Mouse (Mus musculus): ENCODE data around the gene Slc12a6.

Gene Slc12a6

DNA sequence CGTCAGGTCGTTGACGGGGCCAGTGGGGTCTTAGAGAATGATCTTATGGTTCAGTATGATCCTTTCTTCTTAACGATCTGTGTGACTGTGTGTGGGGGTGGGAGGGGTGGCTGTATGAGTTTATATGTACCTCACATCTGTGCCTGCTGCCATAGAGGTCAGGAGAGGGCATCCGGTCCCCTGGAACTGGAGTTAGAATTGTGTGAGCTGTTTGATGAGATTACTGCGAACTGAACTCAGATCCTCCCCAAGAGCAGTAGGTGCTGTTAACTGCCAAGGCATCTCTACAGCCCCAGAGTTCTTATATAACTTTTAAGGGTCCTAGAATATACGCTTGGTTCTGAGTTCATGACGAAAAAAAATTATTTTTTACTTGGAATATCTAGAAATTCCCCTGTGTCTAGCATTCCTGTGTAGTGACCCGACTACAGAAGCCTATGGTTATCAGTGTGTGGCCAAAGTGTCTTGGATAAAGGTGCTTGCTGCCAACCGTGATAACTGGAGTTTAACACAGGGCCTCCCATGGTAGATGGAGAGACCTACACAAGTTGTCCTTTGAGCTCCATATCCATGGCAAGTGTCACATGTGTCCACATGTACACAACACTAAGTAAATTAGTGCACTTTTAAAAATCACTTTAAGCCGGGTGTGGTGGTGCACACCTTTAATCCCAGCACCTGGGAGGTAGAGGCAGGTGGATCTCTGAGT is 62.6 kb downstream of the Slc12a6 start:
- DNase-seq (ENCODE audit: low spot score) = no peak

DNA sequence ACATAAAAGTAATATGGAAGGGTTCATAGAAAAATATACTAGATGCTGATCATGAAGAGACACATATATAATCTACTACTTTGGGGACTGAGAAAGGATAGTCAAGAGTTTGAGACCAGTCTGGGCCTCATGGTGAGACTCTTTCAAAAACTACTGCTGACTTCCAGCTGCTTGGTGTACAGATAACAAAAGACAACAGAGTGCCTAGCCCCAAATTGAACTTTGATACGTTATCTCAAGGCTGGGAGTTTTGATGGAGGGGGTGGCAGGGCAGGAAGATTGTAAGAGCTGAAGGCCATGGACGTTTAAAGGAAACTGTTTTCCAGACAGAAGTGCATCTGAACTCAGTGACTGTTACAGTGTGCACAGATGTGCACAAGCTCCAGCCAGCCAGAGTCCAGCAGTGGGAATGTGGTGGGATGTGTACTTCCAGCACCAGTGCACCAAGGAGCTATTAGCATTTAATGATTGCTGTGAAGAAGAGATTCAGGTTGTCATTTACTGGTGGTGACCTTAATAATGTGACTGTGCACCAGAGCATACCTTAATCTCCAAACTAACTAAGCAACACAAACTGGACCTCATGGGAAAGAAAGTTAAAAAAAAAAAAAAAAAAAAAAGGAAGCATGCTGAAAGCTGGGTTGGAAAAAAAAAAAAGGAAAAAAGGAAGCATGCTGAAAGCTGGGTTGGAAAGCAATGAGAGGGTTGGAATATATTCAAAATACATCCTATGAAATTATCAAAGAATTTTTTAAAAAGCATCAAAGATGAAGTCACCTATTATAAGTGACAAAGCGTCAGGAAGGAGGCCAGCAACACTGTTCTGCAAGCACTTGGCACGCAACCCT is 66.7 kb downstream of the Slc12a6 start:
- DNase-seq (ENCODE audit: low spot score) = peak; percentile 9

DNA sequence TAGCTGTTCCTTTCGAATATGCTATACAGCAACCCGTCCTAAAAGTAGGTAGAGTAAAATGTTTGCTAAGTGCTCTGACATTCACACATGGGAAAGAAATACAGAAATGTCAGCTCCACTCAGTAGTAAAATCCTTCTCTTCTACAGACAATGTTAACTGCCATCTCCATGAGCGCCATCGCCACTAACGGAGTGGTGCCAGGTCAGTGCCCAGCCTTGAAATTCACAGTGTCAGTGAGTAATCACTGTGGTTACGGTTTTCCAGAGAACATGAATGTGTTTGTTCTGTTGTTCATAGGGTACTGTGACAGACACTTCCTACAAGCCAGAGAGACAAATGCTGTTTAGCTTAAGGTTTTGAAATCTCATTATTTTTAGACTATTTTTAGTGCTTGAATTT is 71.6 kb downstream of the Slc12a6 start:
- no peak for DNase-seq (ENCODE audit: low spot score)

DNA sequence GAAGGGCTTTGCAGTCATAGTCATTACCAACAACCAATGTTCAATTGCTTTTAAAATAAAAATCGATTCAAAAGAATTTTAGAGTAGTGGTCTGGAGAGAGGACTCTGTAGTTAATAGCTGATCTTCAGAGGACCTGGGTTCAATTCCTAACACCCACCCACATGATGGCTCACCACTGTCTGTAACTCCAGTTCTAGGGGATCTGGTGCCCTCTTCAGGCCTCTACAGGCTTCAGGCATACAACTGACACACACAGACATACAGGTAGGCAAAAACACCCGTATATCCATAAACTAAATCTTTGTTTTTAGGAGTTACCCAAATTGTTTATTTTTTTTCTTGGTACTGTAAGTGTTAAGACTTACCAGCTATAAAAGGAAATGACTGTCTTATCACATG is 74.1 kb downstream of the Slc12a6 start:
- DNase-seq (ENCODE audit: low spot score) = no peak

DNA sequence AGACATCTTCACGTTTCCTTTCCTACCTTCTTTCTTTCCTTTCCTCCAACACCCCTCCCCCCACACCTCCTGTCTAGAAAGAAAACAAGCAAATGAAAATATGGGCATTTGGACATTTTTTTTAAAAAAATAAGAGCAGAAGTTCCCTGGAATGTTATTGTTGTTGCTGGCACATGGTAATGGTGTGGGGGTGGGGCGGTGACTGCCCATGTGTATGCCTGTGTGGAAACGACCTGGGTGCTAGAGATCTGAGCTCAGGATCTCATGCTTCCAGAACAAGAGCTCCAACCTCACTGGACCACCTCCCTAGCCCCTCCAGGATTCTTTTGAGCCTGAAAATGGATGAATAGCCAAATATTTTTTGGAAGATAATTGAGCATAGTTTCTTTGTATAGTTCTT is 75.5 kb downstream of the Slc12a6 start:
- no peak for DNase-seq (ENCODE audit: low spot score)

DNA sequence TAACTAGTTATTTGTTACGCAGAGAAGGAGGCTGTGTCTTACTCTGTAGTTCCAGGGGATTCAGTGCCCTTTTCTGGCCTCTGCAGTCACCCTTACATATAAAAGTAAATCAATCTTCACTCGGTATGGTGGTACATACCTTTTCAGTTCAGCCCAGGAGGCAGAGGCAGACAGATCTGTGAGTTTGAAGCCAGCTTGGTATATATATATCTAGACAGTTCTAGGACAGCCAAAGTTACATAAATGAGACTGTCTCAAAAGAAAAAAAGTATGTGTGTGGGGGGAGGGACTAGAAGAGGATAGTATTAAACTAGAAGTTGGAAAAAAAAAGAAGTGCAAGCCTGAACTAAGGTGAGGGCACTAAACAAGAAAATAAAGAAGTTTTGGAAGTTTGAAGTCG is 82.6 kb downstream of the Slc12a6 start:
- DNase-seq (ENCODE audit: low spot score) = no peak

DNA sequence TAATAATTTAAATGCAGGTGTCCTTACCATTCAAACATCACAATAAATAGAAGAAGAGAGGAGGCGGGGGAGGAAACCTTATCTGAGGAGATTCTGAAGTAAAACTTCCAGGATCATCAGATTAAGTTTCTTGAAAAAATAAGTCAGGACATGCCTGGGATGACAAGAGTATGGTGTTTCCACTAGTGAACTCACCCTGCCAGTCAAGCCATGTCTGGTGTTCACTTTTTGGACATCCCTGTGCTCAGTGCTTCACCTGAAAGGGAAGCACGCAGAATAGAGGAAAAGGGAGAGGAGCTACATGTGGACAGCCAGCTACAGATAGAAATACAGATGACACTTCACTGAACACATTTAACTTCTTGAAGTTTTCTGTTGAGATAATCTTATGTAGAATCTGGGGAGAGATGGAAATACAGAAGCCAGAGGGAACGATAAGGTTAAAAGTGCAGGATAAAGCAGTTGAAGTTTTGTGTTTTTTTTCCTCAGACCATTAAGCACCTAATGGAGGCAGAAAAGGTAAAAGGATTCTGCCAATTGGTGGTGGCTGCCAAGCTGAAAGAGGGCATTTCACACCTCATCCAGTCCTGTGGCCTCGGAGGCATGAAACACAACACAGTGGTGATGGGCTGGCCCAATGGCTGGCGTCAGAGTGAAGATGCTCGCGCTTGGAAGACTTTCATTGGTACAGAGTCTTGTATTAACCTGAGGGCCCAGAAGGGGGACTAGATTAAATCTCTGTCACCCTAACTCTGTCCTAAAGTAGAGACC is 88.2 kb downstream of the Slc12a6 start:
- no peak for DNase-seq (ENCODE audit: low spot score)

DNA sequence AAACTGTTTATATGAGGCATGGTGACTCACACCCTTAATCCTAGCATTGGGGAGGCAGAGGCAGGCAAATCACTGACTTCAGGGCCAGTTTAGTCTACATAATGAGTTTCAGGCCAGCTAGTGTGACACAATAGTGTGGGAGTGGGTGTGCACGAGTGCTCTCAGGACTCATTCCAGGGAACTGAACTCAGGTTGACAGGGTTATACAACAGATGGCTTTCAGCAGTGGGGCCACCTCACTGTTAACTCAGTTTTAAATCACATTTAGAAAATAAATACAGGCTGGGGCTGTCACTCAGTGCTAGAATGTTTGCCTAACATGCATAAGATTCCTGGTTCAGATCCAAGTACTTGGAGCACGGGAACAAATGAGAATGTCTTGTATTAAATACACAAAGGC is 94.0 kb downstream of the Slc12a6 start:
- DNase-seq (ENCODE audit: low spot score) = no peak

DNA sequence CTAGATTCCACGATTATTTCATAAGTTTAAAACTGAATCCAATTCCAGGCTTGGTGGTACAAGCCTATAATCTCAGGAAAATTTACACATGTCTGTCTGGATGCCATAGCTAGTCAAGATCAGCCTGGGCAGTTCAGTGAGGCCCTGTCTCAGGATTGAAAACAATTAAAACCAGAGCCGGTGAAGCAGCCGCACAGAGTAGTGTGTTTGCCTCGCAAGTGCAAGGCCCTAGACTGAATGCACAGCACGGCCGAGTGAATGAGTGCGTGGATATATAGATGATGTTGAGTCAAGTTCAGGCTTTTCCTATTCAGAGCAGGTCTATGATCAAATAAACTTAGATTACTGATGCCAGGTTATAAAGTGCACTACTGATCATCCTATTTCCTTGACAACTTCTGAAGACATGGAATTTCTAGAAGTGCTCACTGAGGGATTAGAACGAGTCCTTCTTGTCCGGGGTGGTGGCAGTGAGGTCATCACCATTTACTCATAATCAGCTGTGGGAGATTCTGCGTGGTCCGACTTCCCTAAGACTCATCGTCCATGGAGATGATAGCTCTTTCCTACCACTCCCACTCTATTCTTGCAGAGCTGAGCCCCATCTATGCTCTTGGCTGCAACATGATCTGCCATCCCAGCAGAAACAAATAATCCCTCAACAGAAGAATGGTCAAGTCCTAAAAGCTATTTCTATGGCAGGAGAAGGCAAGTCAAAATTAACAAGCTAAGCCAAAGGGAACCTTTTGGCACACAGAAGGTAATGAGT is 94.6 kb downstream of the Slc12a6 start:
- DNase-seq (ENCODE audit: low spot score) = no peak

DNA sequence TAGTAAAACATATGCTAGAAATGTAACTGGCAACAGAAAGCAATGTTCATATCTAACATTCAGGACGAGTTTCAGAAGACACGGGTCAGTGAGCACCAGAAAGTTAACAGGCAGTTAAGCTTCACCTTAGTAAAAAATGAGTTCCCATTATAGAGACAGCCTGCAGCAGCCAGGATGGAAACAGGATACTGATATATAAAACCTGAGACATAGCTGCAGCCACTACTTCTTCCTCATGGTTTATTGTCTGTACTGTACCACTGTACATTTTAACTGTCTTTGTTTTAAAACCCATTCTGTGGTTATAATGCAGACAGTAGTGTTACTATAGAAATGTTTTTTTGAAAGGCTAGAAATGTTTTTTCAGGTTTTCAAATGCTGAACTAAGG is 95.2 kb downstream of the Slc12a6 start:
- no peak for DNase-seq (ENCODE audit: low spot score)

DNA sequence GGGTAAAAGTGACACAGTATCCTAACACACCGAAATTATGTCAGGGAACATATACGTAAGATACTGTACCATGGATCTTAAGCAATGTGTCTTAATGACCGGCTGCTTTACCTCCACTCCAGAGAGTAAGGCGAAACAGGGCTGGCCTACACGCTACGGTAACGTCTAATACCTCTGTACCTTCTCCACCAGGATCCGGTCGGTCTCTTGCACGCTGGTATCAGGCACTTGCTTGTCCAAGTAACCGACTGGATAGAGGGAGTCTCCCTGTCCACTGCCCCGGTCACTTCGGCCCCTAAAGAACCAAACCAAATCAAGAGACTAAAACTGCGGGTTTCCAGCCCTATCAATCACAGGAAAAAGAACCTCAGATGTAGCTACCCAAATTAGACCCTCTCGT is 101.6 kb downstream of the Slc12a6 start:
- no peak for DNase-seq (ENCODE audit: low spot score)

DNA sequence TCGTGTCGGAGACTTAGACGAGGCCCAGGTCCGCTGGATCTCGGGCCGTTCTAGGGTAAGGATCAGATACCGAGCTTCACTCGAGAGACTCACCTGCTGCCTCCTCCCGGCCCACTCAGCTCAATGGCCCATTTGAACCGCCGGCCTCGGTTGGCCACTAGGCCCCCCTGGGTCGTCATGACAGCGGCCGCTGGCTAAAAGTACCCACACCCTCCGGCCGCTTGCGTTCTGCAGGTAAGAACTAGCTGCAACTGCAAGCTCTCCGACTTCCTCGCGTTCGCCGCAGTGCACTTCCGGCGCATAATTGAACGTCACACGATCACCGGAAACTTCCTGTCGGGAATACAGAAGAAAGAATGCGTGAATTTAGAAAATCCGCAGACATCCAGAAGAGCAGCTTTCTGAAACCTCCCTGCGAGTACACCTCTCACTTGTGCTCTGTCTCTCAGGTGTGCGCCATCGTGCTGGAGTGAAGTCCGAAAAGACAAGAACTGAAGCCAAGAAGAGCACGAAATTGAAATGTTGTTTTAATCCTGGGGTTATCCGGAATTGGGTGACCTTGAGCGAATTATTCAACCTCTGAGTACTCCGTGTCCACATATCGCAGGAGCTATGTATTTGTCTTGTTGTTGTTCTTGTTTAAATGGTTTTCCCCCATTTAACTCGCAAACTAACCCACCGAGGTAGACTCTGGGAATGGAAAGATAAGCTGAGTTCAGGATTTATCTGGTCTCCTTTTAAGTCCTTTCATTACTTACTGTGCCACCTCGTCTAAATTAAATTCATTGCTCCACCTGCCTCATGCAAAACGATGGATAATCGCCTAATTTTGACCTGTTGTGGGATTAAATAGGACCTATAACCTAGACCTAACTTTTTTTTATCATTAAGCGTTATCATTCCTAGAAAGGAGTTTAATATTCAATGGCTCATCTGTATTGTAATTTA is 102.4 kb downstream of the Slc12a6 start, which contains the start of gene Emc4:
Emc4 (minus strand) TSS at position 302 of the 948 bp plus-strand sequence.
- peak; percentile 86 for DNase-seq (ENCODE audit: low spot score)

DNA sequence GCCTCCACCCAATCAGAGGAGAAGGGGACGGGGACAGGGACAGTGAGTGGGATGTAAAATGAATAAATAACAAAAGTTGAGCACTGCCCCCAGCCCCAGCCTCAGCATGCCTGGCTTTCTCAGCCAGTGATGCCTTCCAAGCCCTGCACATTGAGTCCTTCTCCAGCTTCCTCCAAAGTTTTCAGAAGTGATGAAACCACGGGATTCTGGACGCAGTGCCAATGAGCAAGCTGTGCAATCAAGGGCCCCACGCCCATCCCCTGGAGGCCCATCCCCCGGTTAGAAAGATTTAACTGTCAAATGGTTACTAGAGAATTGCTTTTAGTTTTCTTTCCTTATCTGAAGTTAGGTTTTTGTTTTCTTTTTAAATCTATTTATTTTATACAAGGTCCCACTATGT is 104.3 kb downstream of the Slc12a6 start:
- peak; percentile 24 for DNase-seq (ENCODE audit: low spot score)

DNA sequence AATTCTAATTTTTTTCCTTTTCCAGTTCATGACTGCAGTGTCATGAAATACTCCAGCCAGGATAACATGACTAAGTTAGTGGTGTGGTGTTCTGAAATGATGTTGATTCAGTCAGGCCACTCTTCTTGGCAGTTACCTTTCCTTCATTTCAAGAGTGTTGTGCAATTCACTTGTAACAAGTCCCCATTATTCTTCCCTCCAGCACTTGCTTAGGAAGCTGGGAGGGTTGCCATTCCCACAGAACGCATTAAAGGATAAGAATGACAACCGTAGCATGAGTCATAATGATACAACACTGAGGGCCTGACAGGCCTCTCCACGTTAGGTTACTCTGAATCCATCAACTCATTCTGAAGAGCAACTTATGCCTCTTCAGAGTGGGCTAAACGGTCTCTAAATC is 107.5 kb downstream of the Slc12a6 start:
- no peak for DNase-seq (ENCODE audit: low spot score)

DNA sequence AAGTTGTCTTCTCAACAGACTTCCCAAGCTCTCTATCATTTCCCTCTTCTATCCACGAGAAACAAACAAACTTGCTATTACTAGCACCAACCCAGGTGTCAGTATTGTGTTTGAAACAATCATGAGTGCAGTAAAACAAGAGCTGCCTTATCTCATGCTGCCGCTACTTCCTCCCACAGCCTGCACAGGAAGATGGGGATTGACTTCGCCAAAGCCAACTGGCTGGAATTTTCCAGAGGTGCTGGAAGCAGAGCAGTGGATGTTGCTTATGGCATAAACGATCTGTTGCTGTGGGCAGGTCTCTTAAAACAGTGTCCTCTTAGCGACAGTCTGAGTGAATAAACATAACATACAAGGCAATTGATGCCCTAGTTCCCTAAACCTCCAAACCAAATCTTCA is 109.0 kb downstream of the Slc12a6 start:
- DNase-seq (ENCODE audit: low spot score) = no peak

DNA sequence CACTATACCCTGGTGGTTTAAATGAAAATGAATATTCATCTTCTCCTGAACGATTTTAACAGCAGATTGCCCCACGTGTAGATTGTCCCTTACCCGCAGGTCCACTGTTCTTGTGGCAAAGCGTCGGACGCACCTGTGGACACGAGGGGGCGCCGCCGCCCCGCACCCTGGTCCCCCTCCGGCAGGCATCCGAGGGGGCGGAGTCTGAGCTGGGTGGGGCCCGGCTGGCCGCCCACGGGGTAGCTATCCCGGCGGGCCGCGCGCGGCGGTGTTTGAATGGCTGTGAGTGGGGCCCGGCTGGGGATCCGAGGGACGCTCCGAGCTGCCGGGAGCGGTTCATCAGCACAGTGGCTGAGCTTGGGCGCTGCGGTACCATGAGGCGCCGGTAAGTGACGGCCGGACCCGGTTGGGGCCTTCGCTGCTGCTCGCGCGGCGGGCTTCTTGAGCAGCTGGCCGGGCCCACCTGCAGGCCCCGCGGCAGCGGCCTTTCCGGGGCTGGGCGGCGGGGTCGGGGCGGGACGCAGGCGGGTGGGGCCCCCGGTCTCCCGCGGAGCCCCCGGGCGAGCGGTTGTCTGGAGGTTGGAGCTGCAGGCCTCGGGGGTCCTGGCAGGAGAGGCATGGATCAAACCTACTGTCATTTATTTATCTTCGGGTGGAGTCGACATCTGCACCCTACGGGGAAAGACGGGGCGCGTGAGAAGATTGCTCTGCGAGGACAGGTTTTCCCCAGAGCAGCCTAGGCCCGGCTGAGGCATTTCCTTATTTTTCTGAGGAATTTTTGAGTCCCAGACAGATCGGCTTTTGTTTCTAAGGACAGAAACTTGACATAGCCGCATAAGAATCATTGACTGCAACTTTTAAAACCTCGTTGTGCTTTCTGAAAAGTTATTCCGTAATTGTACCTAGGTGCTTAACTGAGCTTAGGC is 113.6 kb downstream of the Slc12a6 start, which contains the start of gene Katnbl1:
Katnbl1 (plus strand) TSS at position 239 of the 926 bp plus-strand sequence.
- peak; percentile 96 for DNase-seq (ENCODE audit: low spot score)

DNA sequence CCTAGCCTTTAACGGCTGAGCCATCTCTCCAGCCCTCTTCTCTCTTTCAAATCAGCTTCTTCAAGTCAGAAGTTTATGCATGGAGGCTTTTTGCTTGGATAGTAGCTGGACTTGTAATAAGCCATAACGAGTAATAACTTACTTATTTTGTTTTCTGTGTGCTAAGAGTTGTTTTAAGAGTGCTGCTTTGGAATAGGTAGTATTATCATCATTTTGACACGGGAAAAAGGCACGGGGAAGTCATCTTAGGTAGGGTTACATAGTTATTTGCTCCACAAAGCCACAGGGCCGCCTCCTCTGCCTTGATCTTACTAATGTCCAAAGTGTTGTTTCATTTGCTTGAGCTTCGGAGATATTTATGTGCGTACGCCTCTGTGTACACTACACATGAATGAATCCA is 114.5 kb downstream of the Slc12a6 start:
- no peak for DNase-seq (ENCODE audit: low spot score)

DNA sequence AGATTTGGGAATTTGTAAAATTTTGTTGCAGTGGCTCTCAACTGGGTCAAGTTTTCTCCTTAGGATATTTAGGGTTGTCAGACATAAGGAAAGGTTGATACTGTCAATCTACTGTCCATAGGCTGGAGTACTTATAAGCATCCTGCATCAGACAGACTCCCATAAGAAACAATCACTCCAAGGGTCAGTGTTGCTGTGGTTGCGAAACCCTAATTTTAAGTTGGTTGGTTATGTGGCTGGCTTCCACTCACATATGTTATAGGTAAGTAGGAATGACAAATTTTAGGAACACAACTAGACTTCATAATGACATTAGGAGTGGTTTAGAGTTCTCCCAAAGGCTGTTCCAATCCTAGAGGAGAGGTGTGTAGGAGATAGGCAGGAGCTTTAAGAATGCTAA is 115.6 kb downstream of the Slc12a6 start:
- DNase-seq (ENCODE audit: low spot score) = no peak

DNA sequence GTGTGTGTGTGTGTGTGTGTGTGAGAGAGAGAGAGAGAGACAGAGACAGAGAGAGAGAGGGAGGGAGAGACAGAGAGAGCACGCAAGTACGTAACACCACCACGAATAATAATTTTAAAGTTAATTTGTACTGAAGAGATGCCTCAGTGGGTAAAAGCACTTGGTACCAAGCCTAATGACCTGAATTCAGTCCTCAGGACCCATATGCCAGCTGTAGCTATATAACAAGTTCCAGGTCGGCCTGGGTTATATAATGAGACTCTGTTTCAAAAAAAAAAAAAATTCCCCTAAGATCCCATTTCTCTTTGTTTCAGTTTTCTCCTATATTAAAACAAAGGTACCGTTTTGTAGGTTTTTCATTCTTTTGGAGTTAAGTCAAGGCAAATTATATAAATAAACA is 125.2 kb downstream of the Slc12a6 start:
- no peak for DNase-seq (ENCODE audit: low spot score)

All from ovary, postnatal 36 days (tissue).